Mouse (Mus musculus) cerebellum, adult (tissue): ENCODE results near the gene Sipa1l2.

ENCODE experiments used
- ATAC-seq: cut with Nextera tagmentation; 2 replicates; pipeline ENCODE4 v1.9.2; 2017; ENCODE audit warnings: mild to moderate bottlenecking, moderate library complexity, mixed read lengths; ENCODE audit not compliant: insufficient number of reproducible peaks, low FRiP score, low TSS enrichment

The Sipa1l2 gene

GRCm38 (mm10) chr8:125584276-125584675 lies 14.7 kb upstream of the Sipa1l2 start:
- no peak for ATAC-seq

GRCm38 (mm10) chr8:125580426-125580825 lies 10.8 kb upstream of the Sipa1l2 start:
- no peak for ATAC-seq

- ATAC-seq, result no peak
Measured at GRCm38 (mm10) chr8:125576127-125576526, 6.5 kb upstream of the Sipa1l2 start.

GRCm38 (mm10) chr8:125574280-125574679 lies 4.7 kb upstream of the Sipa1l2 start:
- no peak for ATAC-seq

GRCm38 (mm10) chr8:125572246-125572645 lies 2.6 kb upstream of the Sipa1l2 start:
- no peak for ATAC-seq

- ATAC-seq, result no peak
Measured at GRCm38 (mm10) chr8:125570835-125571465, 1.3 kb upstream of the Sipa1l2 start.

GRCm38 (mm10) chr8:125570389-125570788 lies 781 bp upstream of the Sipa1l2 start:
- ATAC-seq, result no peak

- ATAC-seq, result no peak
Measured at GRCm38 (mm10) chr8:125568851-125569532, 616 bp downstream of the Sipa1l2 start.

GRCm38 (mm10) chr8:125568421-125568850 lies 1.2 kb downstream of the Sipa1l2 start:
- no peak for ATAC-seq

GRCm38 (mm10) chr8:125567569-125567968 lies 2.0 kb downstream of the Sipa1l2 start:
- no peak for ATAC-seq

- ATAC-seq, result no peak
Measured at GRCm38 (mm10) chr8:125562878-125563277, 6.7 kb downstream of the Sipa1l2 start.

- ATAC-seq, result no peak
Measured at GRCm38 (mm10) chr8:125560825-125561490, 8.7 kb downstream of the Sipa1l2 start.

- no peak for ATAC-seq
Measured at GRCm38 (mm10) chr8:125559066-125559653, 10.4 kb downstream of the Sipa1l2 start.

GRCm38 (mm10) chr8:125558109-125559065 lies 11.2 kb downstream of the Sipa1l2 start:
- ATAC-seq, result no peak

- ATAC-seq, result no peak
Measured at GRCm38 (mm10) chr8:125557391-125558108, 12.1 kb downstream of the Sipa1l2 start.

- no peak for ATAC-seq
Measured at GRCm38 (mm10) chr8:125556706-125557105, 12.9 kb downstream of the Sipa1l2 start.

- ATAC-seq, result no peak
Measured at GRCm38 (mm10) chr8:125550567-125550966, 19.0 kb downstream of the Sipa1l2 start.

GRCm38 (mm10) chr8:125547296-125547695 lies 22.3 kb downstream of the Sipa1l2 start:
- ATAC-seq, result no peak

- ATAC-seq, result no peak
Measured at GRCm38 (mm10) chr8:125545866-125546265, 23.7 kb downstream of the Sipa1l2 start.
